Mouse (Mus musculus) liver, embryonic 16.5 days (tissue): ENCODE measurements around the gene Prrt4. TPM values are rescaled to one million over a fixed set of nuclear protein-coding genes. Genes with fewer than 3 reads are reported as not detected.

Experiments used
- ATAC-seq: fragments of 200-750 bp; cut with Nextera tagmentation; 2 replicates; pipeline ENCODE4 v1.8.0; 2017; ENCODE audit warnings: low read depth, mild to moderate bottlenecking, moderate number of reproducible peaks, moderate library complexity
- H3K27ac ChIP-seq: fragments of 300-500 bp; sonication (generic); 2 replicates; pipeline ENCODE4 v1.5.1; 2014; ENCODE audit warnings: mild to moderate bottlenecking, low read length
- H3K27me3 ChIP-seq: fragments of 300-500 bp; sonication (generic); 2 replicates; pipeline ENCODE4 v1.6.1; 2014; ENCODE audit warnings: low read depth, low read length, mixed read lengths; ENCODE audit not compliant: control insufficient read depth, insufficient read depth
- H3K36me3 ChIP-seq: fragments of 300-500 bp; sonication (generic); 2 replicates; pipeline ENCODE4 v1.6.1; 2014; ENCODE audit warnings: mild to moderate bottlenecking; ENCODE audit not compliant: control insufficient read depth, insufficient read depth
- H3K4me1 ChIP-seq: fragments of 300-500 bp; sonication (generic); 2 replicates; pipeline ENCODE4 v1.6.1; 2014; ENCODE audit warnings: low read depth, low read length, mixed read lengths; ENCODE audit not compliant: control insufficient read depth
- H3K4me2 ChIP-seq: fragments of 300-500 bp; sonication (generic); 2 replicates; pipeline ENCODE4 v1.6.1; 2014; ENCODE audit warnings: low read depth, low read length, mixed read lengths
- H3K4me3 ChIP-seq: fragments of 300-500 bp; sonication (generic); 2 replicates; pipeline ENCODE4 v1.5.1; 2014; ENCODE audit warnings: low read depth, mild to moderate bottlenecking, low read length
- H3K9ac ChIP-seq: fragments of 300-500 bp; sonication (generic); 2 replicates; pipeline ENCODE4 v1.6.1; 2014; ENCODE audit warnings: low read depth, low read length
- H3K9me3 ChIP-seq: fragments of 300-500 bp; sonication (generic); replicated peaks from 2 replicates; pipeline ENCODE4 v1.6.1; 2016; ENCODE audit warnings: low read length; ENCODE audit not compliant: control insufficient read depth
- WGBS: fragments of 180-500 bp; shearing (Covaris S2); extraction: QIAGEN DNeasy Blood & Tissue Kit; methylation state at CpG from one replicate; pipeline ENCODE4 v1.1.7; 2014; ENCODE audit not compliant: insufficient replicate concordance; 5-methylcytosine and 5-hydroxymethylcytosine counted together
- microRNA-seq: library from miRNA; unstranded; fragments of <30 nt; microRNA quantifications from one replicate; pipeline ENCODE4, GENCODE M21; 2016
- polyA plus RNA-seq: library from polyadenylated mRNA; unstranded; fragments of >200 nt; fragmentation: Nextera tagmentation; extraction: Ambion mirVana; gene quantifications from 2 replicates; pipeline ENCODE4 v1.2.1, GENCODE M21; 2015

Prrt4 gene
- polyA plus RNA-seq, 1 experiment from 2014 or later, result 0.04 TPM

DNA sequence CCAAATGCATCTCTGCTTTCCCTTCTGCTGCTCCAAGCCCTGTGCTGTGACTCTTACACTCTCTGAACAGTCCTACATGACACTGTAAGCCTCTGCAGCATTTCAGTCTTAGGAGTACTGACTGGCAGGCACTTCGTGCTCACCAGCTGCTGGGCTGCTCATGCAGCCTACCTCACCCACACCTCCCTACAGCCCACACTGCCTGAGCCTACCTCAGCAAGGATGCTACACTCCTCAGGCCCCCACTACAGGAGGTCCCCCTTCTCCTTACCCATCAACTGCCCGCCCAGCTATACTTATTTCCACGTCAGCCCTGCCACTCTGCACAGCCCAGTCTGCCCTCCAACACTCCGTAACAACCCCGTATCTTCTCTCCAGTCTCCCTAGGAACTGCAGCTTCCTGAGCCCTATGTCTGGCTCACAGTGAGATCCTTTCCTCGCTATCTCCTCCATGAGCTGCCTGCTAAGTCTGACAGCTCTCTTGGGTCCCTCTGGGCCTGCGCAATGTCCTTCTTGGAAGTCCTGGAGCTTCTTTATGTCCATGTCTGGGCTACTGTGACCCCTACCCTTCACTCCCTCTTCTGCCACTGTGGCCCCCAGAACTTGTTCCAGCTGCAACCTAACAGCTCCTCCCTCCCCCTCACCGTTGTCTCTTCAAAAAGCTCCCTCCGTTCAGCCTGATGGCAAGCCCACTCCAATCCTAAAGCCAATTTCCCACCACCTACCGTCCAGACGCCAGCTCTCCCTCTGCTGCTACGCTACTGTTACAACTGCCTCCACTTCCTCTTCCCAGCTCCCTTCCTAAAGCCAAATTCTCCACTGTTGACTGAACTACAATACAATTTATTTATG, 33.7 kb downstream of the Prrt4 start:
- H3K27ac ChIP-seq, result peak overlapping the region; percentile 30; the same call in 1 of the 2 replicates
- H3K36me3 ChIP-seq, result no peaks in the 10 kb centered on the region
- H3K27me3 ChIP-seq, result no peaks in the 10 kb centered on the region
- 67% methylated on average over 12 of the region's 12 CpGs for WGBS
- H3K4me1 ChIP-seq, result no peaks in the 10 kb centered on the region
- no peak overlapping the region for H3K4me3 ChIP-seq
- no peaks in the 10 kb centered on the region for H3K9me3 ChIP-seq
- no peak for ATAC-seq
- H3K4me2 ChIP-seq, result no peak overlapping the region
- H3K9ac ChIP-seq, result no peak overlapping the region

DNA sequence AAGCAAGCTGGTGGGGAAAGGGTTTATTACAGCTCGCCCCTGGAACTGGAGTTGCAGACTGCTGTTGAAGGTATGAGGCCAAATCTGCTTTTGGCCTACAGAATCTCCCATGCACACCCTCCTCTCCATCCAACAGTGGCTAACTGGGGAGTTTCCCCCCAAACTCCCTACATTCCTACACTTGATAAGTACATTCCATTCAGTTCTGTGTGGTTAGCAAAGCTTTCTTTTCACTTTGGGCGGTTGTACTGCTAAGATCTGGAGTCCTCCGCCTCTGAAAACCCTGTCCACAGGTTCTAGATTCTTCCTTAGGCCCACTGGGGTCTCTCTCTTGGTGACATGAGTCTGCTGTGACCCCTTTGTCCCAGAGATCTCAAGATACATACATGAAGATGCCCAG, 34.4 kb downstream of the Prrt4 start:
- Histone ChIP-seq H3K9me3 (no peaks in the 10 kb centered on the region), H3K4me2 (no peak overlapping the region), H3K4me1 (no peaks in the 10 kb centered on the region), H3K27ac (peak overlapping the region; percentile 30; the same call in 1 of the 2 replicates), H3K9ac (no peak overlapping the region), H3K27me3 (no peaks in the 10 kb centered on the region), H3K36me3 (no peaks in the 10 kb centered on the region), H3K4me3 (no peak overlapping the region)
- no peak for ATAC-seq
- 72% methylated on average over 3 of the region's 3 CpGs for WGBS

DNA sequence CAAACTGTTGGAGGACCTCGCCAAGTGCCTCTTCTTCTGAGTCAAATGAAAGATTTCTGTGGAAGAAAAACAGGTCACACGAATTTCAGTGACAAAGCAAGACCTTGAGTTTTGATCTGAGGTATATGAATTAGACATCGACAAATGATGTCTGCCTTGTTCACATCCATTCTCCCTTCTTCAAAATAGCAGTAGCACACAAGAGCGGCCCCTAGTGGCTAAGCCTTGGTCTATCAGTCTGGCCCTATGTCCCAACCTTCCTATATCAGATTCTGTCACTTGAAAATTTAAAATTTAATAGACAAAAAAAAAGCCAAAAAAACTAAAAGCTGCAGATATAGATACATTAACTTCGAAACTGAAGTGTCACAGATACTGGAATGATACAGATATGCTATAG, 35.8 kb downstream of the Prrt4 start:
- no peaks in the 10 kb centered on the region for H3K36me3 ChIP-seq
- 33% methylated on average over 5 of the region's 5 CpGs for WGBS
- H3K4me1 ChIP-seq, result no peaks in the 10 kb centered on the region
- H3K4me2 ChIP-seq, result no peak overlapping the region
- no peak overlapping the region for H3K9ac ChIP-seq
- H3K27ac ChIP-seq, result no peak overlapping the region
- H3K9me3 ChIP-seq, result no peaks in the 10 kb centered on the region
- no peak for ATAC-seq
- no peak overlapping the region for H3K4me3 ChIP-seq
- H3K27me3 ChIP-seq, result no peaks in the 10 kb centered on the region

DNA sequence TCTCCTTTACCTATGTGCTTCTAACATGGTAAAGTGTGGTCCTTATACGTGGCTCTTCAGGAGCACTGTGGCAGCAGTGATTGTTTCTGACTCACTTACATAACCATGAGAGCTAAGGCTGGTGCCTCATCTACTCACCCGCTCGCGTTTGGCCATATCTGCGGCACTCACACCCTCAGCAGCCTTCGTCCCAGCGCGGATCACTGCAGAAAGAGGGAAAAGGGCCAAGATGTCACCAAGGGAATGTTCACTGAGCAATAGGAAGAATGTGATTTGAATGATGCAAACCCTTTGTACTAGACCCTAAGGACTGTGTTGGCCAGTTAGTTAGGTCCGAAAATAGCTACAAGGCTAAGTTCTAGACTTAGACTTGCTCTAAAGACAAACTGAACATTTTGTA, 41.9 kb downstream of the Prrt4 start:
- peaks cover 3% of the 10 kb centered on the region for H3K36me3 ChIP-seq

GRCm38 (mm10) chr6:29133100-29133499, 46.3 kb downstream of the Prrt4 start:
- Histone ChIP-seq H3K9me3 (no peaks in the 10 kb centered on the region), H3K36me3 (peaks cover 12% of the 10 kb centered on the region), H3K4me3 (no peak overlapping the region), H3K4me2 (no peak overlapping the region), H3K9ac (no peak overlapping the region), H3K4me1 (no peaks in the 10 kb centered on the region), H3K27me3 (no peaks in the 10 kb centered on the region), H3K27ac (no peak overlapping the region)
- ATAC-seq, result no peak
- 78% methylated on average over 9 of the region's 9 CpGs for WGBS

More for the DNA sequence above, 41.9 kb downstream of the Prrt4 start:
- 86% methylated on average over 9 of the region's 9 CpGs for WGBS
- no peak overlapping the region for H3K9ac ChIP-seq
- no peak overlapping the region for H3K4me2 ChIP-seq
- no peak overlapping the region for H3K27ac ChIP-seq
- H3K4me3 ChIP-seq, result no peak overlapping the region
- H3K27me3 ChIP-seq, result no peaks in the 10 kb centered on the region
- H3K4me1 ChIP-seq, result no peaks in the 10 kb centered on the region
- no peaks in the 10 kb centered on the region for H3K9me3 ChIP-seq
- ATAC-seq, result no peak

DNA sequence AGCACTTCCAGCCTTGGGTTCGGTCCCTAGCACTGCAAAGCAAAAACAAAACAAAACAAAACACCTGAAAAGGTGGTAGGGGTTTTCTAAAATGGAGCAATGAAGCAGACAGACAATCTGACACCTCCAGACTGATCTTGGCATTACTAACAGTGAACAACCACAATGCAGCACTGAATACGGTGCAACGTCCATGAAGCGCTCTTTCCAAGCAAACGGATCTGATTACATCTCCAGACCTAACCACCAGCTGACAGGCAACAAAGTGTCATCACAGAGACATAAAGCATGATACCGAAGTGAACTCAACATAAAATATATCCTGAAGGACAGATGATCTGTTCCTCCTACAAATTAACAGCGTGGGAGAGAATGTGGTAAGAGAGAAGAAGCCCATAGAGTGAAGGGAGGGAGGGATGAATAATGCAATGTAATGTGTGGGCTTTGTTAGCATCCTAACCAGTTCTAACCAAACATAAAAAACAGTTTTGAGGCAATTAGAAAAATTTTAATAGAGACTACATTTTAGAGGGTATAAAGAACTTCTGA, 52.4 kb downstream of the Prrt4 start:
- ATAC-seq, result no peak
- WGBS, result 77% methylated on average over 7 of the region's 7 CpGs
- Histone ChIP-seq H3K4me2 (no peak overlapping the region), H3K4me1 (no peaks in the 10 kb centered on the region), H3K36me3 (peaks cover 19% of the 10 kb centered on the region), H3K9ac (no peak overlapping the region), H3K27ac (no peak overlapping the region), H3K27me3 (no peaks in the 10 kb centered on the region), H3K9me3 (no peaks in the 10 kb centered on the region), H3K4me3 (no peak overlapping the region)

GRCm38 (mm10) chr6:29119990-29120389, 59.4 kb downstream of the Prrt4 start:
- no peak for ATAC-seq
- Histone ChIP-seq H3K4me1 (no peaks in the 10 kb centered on the region), H3K9me3 (no peaks in the 10 kb centered on the region), H3K36me3 (no peaks in the 10 kb centered on the region), H3K9ac (no peak overlapping the region), H3K27ac (no peak overlapping the region), H3K27me3 (no peaks in the 10 kb centered on the region), H3K4me2 (no peak overlapping the region), H3K4me3 (no peak overlapping the region)
- WGBS, result 78% methylated on average over 13 of the region's 13 CpGs

Small RNAs within 50 kb of the gene (microRNA-seq; reads per million reads assigned to microRNA genes)
- not detected for gene Gm24303

Other genes with a start within 250 kb of the Prrt4 start
- gene Lep, start 119.4 kb downstream of the Prrt4 start, polyA plus RNA-seq, result not detected in 2 replicates
- gene Rbm28, start 14.6 kb downstream of the Prrt4 start, polyA plus RNA-seq, result 8.8 and 8.9 TPM in 2 replicates
- 8.4 and 10.0 TPM in 2 replicates for gene Impdh1, start 36.8 kb upstream of the Prrt4 start, polyA plus RNA-seq
- gene Hilpda, start 92.9 kb upstream of the Prrt4 start, polyA plus RNA-seq, result 26.1 and 32.4 TPM in 2 replicates
- 0.09 and 0.13 TPM in 2 replicates for gene Fam71f2, start 100.0 kb upstream of the Prrt4 start, polyA plus RNA-seq
- gene Fam71f1, start 139.6 kb upstream of the Prrt4 start, polyA plus RNA-seq, result not detected in 2 replicates
- 105 and 109 TPM in 2 replicates for gene Calu, start 168.5 kb upstream of the Prrt4 start, polyA plus RNA-seq
- 0.07 TPM in 2 replicates for gene Opn1sw, start 208.9 kb upstream of the Prrt4 start, polyA plus RNA-seq
- 0.09 and 0.34 TPM in 2 replicates for gene Ccdc136, start 216.7 kb upstream of the Prrt4 start, polyA plus RNA-seq